Mouse (Mus musculus): Measurements from ENCODE around the gene Thpo.

Gene Thpo

DNA sequence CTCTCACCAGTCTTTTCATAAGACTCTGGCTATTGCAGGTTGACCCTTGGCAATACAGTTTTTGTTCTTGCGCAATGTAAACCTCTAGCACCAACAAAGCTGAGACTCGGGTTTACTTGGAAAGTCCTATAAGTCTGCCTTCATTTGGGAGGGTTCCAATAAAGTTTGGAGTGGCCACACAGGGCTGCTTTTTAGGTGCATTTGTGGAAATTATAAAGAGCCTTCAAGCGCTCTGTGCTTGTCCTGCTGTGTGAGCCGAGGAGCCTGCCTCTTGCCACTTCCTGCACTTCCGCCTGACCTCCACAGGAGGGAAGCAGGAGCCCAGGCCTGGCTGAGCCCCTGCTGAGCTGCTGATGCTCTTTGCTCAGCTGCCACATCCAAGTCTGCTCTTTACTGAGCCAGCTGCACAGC, 10.0 kb downstream of the Thpo start:
- peak; percentile 88 for DNase-seq (ENCODE audit: low read depth, low spot score)

DNA sequence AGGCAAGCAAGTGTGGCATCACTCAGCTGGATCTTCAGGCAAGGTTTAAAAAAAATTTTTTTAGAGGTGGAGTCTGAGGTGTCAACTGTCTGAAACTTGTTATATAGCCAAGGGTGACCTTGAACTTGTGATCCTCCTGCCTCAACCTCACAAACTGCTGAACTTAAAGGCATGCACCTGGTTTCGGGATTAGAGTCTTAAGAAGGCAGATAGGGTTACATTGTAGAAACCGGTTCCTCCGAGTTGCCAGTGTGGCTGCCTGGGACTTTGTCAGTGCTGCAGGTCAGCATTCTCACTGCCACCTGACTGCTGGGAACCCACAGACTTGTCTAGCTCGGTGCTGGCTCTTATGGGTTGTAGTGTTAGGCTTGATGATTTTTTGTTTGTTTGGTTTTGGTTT, 11.1 kb downstream of the Thpo start:
- DNase-seq (ENCODE audit: low read depth, low spot score) = peak; percentile 64

DNA sequence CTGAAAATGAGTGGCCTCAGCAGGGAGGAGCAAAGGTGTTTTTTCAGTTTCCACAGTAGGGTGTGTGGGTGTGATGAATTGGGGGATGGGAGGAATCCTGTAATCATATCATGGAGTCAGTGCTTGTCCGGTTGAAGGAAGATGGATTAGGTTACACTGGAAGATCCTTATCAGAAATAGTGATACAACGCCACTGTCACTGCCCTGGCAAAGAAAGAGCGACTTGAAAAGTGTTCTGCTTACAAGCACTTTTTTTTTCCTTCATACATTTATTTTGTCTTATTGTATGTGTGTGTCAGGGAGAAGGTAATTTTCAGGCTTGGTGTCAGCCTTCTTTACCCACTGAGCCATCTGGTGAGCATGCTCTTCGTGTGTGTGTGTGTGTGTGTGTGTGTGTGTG, 11.6 kb downstream of the Thpo start:
- no peak for DNase-seq (ENCODE audit: low read depth, low spot score)

DNA sequence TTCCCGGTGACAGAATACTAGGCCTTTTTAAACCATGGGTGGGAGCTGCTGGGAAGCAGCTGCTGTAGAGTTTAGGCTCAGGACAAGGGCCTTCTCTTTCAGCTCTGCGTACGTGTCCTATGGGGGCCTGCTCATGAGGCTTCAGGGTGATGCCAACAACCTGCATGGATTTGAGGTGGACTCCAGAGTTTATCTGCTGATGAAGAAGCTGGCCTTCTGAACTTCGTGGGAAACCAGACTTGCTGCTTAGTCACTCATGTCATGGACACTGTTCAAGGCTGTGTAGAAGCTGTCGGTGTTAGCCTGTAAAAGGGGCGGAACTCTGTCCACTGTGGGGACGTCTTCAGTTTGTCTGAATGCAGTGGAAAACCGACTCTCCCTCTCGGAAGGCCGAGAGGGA, 12.5 kb downstream of the Thpo start:
- DNase-seq (ENCODE audit: low read depth, low spot score) = no peak

DNA sequence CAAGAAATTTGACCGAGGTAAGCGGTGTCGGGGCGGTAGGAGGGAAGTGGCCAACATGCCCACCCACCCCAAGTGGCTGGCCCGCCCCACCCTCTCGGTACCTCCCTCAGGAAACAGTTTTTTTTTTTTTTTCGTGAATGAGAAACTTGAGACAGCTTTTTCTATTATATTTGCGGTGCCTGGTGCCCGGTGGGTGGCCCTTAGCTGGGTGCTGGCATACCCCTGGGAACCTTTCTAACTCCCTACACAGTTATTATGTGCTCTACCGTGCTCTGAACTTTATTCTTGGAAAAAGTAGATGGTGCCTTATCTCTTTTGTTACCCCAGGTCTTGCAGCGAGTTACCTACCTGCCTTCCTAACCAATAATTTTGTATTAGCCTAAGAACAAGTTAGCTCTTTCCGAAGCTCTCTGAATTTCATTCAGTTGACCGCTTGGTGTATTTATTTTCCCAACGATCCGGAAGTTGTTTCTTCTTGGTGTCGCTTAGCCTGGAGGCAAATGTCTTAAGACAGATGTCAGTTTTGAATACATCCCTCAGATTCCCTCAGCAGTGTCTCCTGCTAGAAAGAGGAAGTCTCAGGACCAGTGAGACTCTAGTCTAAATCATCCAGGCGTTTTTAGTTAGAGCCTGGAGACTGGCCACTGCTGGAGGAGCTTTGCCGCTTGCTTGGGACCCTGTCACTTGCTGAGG, 16.2 kb downstream of the Thpo start:
- no peak for DNase-seq (ENCODE audit: low read depth, low spot score)

DNA sequence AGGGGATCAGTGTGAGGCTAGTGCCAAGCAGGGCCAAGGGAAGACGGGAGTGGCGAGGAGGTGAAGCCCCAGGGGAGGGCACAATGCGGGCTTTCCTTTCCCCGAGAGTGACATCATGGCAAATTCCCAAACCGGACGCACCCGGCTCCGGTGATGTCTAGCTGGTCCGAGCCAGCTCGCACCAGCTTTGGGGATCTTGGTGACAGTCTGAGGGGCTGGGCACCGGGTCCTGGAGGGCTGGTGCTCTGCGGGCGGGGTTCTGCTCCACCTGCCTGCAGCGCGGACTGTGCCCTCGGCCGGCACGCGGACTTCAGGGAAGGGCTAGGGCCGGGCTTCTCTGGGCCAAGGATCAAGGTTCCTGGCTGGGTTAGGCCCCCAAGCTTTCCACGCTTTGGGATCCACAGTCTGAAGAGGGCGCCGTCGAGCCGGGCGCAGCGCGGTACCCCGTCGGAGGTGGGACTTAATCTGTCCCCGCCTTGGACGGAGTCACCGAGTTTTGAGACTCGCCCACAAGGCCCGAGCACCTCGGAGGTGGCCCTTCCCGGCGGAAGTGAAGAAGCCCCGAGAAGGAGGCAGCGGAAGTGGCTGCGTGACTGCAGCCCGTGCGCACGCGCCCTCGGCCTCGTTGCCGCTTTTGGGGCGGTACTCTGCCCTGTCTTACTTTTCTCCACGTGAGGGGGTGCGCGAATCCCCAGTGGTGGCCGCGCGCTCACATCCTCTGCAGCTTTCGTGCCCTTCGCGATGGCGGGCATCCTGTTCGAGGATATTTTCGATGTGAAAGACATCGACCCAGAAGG, 16.9 kb downstream of the Thpo start, which contains the start of the genes Polr2h and Clcn2:
Polr2h (plus strand) TSS at position 485 of the 797 bp plus-strand sequence.
Clcn2 (minus strand) TSS at position 566 of the 797 bp plus-strand sequence.
- DNase-seq (ENCODE audit: low read depth, low spot score) = peak; percentile 99

DNA sequence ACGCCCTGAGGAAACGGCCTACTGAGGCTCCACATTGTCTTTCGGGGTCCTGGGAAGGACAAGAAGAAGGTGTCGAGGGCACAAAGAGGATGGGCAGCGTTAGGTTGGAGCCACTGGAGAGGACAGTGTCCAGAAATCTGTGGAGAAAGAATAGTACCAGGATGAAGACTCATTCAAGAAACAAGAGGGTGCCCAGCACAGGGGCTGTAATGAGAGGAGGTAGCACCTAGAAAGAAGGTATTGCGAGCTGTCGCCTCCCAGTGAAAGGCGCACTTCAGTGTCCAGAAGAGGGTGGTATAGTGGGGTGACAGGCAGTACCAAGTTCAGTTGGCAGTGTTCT, 17.5 kb downstream of the Thpo start:
- DNase-seq (ENCODE audit: low read depth, low spot score) = no peak

DNA sequence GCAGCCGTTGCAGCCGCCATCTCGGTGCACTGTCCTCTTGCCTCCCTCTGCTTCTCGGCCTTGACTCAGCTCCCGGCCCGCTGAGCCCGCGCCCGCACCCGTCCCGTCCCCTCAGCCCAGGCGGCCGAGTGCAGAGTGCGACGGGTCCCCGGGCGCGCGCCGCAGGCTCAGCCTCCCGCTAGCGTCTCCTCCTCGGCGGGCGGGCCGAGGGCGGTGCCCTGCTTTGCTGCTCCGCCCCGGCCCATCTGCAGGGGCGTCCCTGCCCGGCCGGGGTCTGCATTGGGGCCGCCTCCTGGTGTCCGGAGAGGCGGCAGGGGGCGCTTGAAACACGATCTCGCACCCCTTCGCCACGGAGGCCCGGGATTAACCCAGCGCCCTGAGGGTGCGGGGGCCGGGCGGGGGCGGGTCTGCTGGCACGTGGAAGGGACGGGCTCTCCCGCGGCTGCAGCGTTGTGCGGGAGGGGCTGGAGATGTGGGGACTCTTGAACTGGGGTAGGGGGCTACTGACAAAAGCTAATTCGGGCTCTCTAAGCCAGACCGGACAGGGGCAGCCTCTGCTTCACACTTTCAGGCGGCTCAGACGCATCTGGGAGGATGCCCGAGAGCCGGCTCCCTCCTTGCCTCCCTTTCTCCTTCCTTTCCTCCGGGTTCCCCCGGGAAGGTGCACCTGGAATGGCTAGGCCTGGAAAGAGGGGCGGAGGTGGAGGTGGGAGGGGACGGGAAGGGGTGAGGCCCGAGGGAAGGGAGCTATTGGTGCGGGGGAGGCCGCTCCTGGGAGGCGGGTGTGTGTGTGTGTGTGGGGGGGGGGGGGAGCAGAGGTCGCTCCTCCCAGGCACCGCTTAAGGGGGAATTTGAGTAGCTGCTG, 18.1 kb downstream of the Thpo start:
- DNase-seq (ENCODE audit: low read depth, low spot score) = peak; percentile 96

DNA sequence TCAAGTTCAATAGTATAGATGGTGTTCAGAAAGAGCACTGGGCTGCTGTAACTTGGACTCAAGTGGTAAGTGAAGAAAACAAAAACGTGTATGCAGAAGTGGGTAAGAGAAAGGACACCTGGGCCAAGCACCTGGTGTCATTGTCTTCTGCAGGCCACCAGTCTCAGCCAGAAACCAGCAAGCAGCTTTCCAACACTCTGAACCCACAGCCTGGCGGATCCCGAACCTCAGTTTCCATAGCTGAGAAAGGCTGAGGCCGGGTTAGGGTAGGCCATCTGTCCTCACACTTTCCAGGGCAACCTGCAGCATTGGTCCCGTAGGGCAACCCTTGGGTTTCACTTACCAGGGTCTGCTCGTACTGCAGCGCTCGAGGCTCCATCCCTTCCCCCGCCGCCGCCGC, 18.7 kb downstream of the Thpo start:
- peak; percentile 61 for DNase-seq (ENCODE audit: low read depth, low spot score)

DNA sequence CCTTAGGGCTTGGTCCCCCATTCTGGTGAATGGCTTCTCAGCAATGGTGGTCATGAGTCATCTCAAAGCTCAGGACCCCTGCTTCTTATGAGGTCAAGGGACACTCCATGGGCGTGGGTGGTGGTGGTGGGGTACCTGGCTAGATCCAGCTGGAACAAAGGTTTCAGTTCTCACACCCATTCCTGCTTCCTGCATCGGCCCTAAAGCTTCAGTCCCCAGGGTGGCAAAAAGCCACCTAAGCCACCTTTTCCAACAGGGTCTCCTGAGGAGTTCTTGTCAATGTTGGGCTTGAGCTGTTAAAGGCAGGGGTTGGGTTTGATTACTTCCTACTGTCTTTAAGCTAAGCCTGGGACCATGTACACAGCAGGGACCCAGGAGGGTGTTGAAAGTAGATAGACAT, 19.1 kb downstream of the Thpo start:
- no peak for DNase-seq (ENCODE audit: low read depth, low spot score)

DNA sequence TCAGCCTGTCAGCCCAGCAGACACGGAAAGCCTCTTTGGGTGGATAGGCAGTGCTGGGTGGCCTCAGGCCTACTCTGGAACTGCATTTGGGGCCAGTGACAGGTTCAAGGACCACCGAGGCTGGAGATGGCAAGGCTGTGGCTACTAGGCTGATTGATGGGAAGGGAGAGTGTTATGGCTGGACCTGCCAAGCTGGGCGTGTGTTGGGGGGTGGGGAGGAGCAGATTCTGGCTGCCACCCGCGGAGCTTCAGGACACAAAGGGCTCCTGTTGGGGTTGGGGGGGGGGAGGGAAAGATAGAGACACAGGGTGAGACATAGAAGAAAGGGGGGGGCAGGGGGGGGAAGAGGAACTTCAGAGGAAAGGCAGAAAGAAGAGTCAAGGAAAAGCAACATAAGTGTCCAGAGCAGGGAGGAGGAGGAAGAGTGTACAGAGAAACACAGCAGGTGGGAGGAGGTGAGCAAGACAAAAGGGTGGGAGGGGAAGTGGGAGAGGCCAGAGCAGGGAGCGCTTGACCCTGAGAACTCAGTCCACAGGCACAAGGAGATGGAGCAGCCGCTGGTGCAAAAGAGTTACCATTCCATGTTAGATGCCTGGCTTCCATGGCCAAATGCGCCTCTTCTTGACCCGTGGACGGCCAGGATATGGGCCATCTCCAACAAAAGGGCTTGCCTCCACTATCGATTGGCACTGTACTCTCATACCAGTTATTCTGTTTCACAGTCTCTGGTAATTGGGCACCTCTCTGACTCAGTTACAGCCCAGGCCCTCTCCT, 19.8 kb downstream of the Thpo start:
- peak; percentile 68 for DNase-seq (ENCODE audit: low read depth, low spot score)

DNA sequence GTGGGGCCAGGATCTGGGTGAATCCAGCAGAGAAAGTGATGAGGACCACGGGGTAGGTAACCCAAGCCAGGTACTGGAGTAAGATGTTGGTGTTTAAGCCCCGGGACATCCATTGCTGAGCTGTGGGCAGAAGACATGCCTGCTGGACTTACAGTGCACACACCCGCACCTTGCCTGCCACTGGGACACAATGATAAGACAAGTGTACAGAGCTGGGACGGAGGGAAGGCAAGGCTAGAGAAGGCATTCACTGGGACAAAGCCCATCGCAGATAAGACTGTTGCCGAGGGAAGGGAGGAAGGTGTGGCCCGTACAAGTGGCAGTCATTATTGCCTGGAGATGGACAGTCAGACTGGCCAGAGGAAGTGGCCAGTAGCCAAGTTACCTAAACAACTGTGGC, 21.4 kb downstream of the Thpo start:
- DNase-seq (ENCODE audit: low read depth, low spot score) = no peak

DNA sequence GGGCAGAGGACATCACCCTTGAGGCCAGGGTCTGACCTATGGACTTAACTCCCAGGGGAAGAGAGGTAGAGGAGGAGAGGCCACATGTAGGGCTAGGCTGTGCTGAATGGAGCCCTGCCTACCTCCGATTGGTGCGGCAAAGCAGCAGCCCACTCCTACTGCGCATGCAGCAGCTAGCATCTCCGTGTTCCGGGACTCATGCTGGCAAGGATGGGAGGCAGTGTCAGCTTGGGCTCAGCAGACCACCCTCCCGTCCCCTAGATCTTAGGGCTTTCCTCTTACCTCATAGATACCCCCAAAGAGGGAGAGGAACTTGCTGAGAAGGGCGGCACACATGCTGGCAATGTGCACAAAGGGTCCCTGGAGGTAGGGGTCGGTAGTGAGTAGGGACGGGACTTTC, 22.1 kb downstream of the Thpo start:
- no peak for DNase-seq (ENCODE audit: low read depth, low spot score)

DNA sequence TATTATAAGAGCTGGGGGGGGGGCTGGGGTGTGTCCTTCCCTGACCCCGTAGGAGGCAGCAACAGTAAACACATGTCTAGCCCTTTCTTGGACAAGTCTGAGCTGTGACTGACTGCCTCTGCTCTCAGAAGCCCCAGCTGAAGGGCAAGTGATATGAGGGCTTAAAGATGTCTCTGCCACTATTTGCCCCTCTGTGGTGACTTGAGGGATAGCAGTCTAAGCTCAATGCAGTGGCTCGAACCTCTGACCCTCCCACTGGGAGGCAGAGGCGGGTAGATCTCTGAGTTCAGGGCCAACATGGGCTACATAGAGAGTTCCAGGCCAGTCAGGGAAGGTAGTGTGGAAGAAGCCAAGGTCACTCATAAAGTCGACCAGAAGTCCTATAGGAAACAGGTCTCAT, 23.5 kb downstream of the Thpo start:
- no peak for DNase-seq (ENCODE audit: low read depth, low spot score)

DNA sequence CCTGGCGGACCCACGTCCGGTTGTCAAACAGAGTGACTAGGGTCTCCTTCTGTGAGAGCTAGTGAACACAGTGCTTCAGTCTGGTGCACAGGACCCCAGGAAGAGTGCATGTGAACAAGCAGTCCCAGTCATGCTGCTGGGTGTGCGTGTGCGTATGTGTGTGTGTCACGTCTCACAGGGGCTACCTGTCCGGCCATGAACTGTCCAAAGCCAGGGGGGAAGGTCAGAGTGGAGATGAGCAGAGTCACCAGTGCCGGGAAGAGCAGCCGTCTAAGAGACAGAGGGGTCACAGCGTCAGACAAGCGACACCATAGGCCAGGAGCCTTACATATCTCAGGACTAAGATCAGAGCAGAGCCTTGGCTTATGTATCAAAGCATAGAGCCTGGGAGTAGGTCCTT, 23.9 kb downstream of the Thpo start:
- no peak for DNase-seq (ENCODE audit: low read depth, low spot score)

DNA sequence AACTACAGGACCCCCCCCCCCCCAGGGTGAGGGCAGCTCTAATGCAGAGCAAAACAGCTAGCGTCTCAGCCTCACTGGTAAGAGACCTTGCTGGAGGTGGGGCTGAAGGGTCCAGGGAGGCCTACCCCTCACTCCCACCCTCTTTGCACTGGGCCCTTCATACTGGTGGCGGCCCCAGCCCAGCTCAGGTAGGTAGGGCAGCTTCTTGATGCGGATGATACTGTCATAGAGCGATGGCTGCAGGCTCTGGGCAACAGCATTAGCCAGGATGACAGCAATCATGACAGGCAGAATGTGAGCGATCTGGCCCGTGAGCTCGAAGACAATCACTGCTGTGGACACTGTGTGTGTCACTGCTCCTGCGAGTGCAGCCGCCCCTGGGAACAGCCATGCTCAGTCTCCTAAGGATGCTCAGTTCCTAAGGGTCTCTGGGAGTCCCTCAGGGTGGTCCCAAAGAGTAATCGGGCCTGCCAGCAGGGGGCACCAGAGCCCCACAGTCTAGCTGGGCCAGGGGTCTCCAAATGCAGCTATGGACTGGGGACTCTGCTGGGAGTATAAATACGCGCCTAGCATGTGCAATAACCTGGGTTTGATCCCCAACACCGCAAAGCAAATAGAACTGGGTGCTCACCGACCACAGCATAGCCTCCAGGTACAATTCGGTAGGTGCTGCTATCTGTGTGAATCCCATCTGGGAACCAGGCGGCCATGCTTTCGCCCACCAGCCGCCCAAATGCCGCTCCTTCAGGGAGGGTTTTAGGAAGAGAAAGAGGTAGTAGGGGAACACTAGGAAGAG, 25.2 kb downstream of the Thpo start:
- no peak for DNase-seq (ENCODE audit: low read depth, low spot score)

DNA sequence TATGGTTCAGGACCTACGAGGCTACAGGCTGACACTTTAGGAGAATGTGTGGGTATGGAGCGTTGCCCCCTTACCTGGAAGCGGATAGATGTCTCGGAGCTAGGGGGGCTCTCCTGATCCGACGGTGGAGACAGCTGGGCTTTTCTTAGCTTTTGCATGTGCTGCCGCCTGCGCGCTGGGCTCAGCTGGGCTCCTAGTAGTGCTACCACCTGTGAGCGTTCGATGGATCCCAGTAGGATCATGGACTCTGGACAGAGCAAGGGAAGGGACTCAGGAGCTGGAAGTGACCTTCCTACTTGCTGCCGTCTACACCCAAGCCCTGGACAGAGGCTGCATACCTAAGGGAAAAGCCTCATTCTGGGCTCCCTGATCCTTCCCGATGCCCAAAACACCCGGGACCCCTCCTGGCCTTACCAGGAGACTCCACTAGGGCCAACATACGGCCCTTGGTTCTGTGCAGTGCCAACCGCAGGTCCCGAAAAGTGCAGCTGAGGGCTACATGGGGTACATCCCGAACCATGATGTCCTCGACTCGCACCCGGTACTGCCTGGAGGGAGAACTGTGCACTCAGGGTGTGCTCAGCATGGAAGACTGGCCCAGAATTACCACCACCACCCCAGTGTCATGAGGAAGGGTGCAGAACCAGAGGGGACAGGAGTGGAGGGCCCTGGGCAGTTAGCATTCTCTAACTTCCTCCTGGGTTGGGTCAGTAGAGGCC, 25.9 kb downstream of the Thpo start:
- DNase-seq (ENCODE audit: low read depth, low spot score) = no peak

DNA sequence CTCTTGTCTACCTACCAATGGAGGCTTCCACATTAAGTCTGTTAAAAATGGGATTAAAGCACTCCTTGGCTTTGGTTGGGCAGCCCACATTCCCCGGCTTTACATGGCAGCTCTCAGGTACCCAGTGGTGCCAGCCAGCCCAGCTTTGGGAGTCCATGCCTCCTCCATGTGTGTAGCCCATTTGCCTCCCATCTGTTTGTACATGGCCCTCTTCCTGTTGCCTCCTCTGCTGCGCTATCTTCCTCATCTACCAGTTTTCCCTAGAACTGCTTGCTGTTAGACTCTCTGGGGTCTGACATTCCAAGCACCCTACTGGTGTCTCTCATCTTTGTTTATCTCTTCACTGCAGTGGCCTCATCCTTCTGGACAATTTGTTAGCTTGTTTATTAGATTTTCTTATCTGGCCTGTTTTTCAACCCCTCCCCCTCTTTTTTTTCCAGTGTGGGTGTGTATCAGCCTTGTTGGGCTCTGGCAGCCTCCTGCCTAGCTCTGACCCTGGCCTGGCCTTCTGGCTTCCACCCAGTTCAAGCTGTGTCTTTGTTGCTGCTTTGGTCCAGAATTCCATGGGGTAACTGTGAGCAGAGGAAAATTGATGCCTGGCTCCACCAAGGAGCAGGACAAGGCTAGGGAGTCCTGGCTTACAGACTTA, 27.8 kb downstream of the Thpo start:
- peak; percentile 67 for DNase-seq (ENCODE audit: low read depth, low spot score)

DNA sequence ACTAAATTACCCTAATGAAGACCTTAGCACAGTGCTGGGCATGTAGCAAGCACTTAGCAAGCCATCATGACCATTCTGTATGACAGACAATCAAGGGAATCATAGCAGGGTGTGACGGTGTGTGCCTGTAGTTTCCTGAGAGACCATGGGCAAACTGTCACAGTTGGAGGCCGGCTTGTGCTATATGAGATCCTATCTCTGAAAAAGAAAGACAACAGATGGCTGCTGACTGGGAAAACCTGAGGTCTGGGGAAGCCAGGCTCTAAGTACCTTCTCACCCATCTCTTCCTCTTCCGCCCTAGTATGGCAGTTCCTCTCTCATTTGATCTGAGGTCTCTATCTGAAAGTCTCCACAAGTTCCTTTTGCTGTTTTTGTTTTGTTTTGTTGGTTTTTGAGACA, 28.5 kb downstream of the Thpo start:
- no peak for DNase-seq (ENCODE audit: low read depth, low spot score)

Measured in R1 (cell line).